Mouse (Mus musculus) CH12.LX (cell line): ENCODE data around the gene Snrpd2. TPM values are rescaled to one million over a fixed set of nuclear protein-coding genes. Genes with fewer than 3 reads are reported as not detected.

Experiments
- DNase-seq: peaks from one replicate; pipeline ENCODE4 v3.0.0-alpha.2; 2013; ENCODE audit errors: extremely low read depth
- H3K27ac ChIP-seq: 2 replicates; pipeline ENCODE4 v1.5.1; 2012; ENCODE audit warnings: low read depth, mild to moderate bottlenecking, control low read depth, moderate library complexity; ENCODE audit not compliant: insufficient read depth
- H3K27me3 ChIP-seq: replicated peaks from 2 replicates; pipeline ENCODE3; 2012; ENCODE audit warnings: inconsistent platforms
- H3K36me3 ChIP-seq, 2 experiments: replicated peaks in 1 of 2; 2 replicates each; pipeline versions ENCODE3 to v1.6.1; 2012; ENCODE audit warnings: inconsistent platforms in 1 of 2, low read length in 1 of 2, mild to moderate bottlenecking in 1 of 2, mixed read lengths in 1 of 2, moderate library complexity in 1 of 2; ENCODE audit not compliant: control insufficient read depth in 1 of 2, insufficient read depth in 1 of 2
- H3K4me1 ChIP-seq, 2 experiments: 2 replicates each; pipeline ENCODE4 v1.6.1; 2012; ENCODE audit warnings: inconsistent platforms in 1 of 2, moderate library complexity in 1 of 2; ENCODE audit not compliant: insufficient read depth in 2 of 2, control insufficient read depth in 1 of 2
- H3K4me2 ChIP-seq: 2 replicates; pipeline ENCODE4 v1.6.1; 2012; ENCODE audit warnings: low read depth, mild to moderate bottlenecking, control low read depth; ENCODE audit not compliant: poor library complexity, insufficient read depth, severe bottlenecking
- H3K4me3 ChIP-seq, 3 experiments: fragments of 150-350 bp in 1 of 3; sonication (generic) in 1 of 3; replicated peaks in 1 of 3; 2 replicates each; pipeline versions ENCODE3 to v1.5.1; 2011 to 2012; ENCODE audit warnings: low read depth in 2 of 3, low read length in 2 of 3, mild to moderate bottlenecking in 2 of 3, moderate library complexity in 2 of 3, control low read depth in 1 of 3, improper control_type of control experiment in 1 of 3, inconsistent platforms in 1 of 3, mixed read lengths in 1 of 3; ENCODE audit not compliant: poor library complexity in 1 of 3
- H3K79me2 ChIP-seq: replicated peaks from 2 replicates; pipeline ENCODE4 v1.6.1; 2012; ENCODE audit warnings: mild to moderate bottlenecking, moderate library complexity; ENCODE audit not compliant: control insufficient read depth, poor library complexity, insufficient read depth, severe bottlenecking; ENCODE audit errors: extremely low read depth
- H3K9ac ChIP-seq: 2 replicates; pipeline ENCODE4 v1.6.1; 2012; ENCODE audit warnings: low read depth, mild to moderate bottlenecking, control low read depth, moderate library complexity; ENCODE audit not compliant: insufficient read depth
- H3K9me3 ChIP-seq: replicated peaks from 2 replicates; pipeline ENCODE3; 2012; ENCODE audit warnings: low read length, inconsistent platforms, mixed read lengths
- BHLHE40 ChIP-seq: IDR thresholded peaks from 2 replicates; pipeline ENCODE4 v1.6.1; 2011; ENCODE audit warnings: mild to moderate bottlenecking, low read depth, low read length, improper control_type of control experiment
- CHD2 ChIP-seq: IDR thresholded peaks from 2 replicates; pipeline ENCODE4 v1.6.1; 2011; ENCODE audit warnings: low read length, improper control_type of control experiment
- ELF1 ChIP-seq: IDR thresholded peaks from 2 replicates; pipeline ENCODE4 v1.6.1; 2014; ENCODE audit warnings: low read depth, mild to moderate bottlenecking, inconsistent platforms, low read length, improper control_type of control experiment
- EP300 ChIP-seq: IDR thresholded peaks from 2 replicates; pipeline ENCODE4 v1.6.1; 2011; ENCODE audit warnings: low read length, improper control_type of control experiment
- GABPA ChIP-seq: IDR thresholded peaks from 2 replicates; pipeline ENCODE4 v1.6.1; 2012; ENCODE audit warnings: low read depth, low read length, improper control_type of control experiment, inconsistent platforms; ENCODE audit not compliant: insufficient replicate concordance
- HCFC1 ChIP-seq: IDR thresholded peaks from 2 replicates; pipeline ENCODE4 v1.6.1; 2012; ENCODE audit warnings: low read depth, mild to moderate bottlenecking, inconsistent platforms, low read length, improper control_type of control experiment
- IRF4 ChIP-seq: IDR thresholded peaks from 2 replicates; pipeline ENCODE4 v1.6.1; 2014; ENCODE audit warnings: low read depth, mild to moderate bottlenecking, inconsistent platforms, low read length, improper control_type of control experiment
- JUN ChIP-seq: IDR thresholded peaks from 2 replicates; pipeline ENCODE4 v1.6.1; 2011; ENCODE audit warnings: low read depth, mild to moderate bottlenecking, low read length, improper control_type of control experiment, moderate library complexity; ENCODE audit not compliant: insufficient read depth
- JUND ChIP-seq: conservative IDR thresholded peaks from 2 replicates; pipeline ENCODE4 v1.6.1; 2011; ENCODE audit warnings: low read depth, low read length, improper control_type of control experiment
- KAT2A ChIP-seq: IDR thresholded peaks from 2 replicates; pipeline ENCODE4 v1.6.1; 2012; ENCODE audit warnings: low read length, improper control_type of control experiment, inconsistent platforms; ENCODE audit not compliant: insufficient replicate concordance
- MXI1 ChIP-seq: IDR thresholded peaks from 2 replicates; pipeline ENCODE4 v1.6.1; 2011; ENCODE audit warnings: mild to moderate bottlenecking, low read depth, low read length, improper control_type of control experiment
- MYC ChIP-seq: IDR thresholded peaks from 2 replicates; pipeline ENCODE4 v1.6.1; 2011; ENCODE audit warnings: low read depth, mild to moderate bottlenecking, improper control_type of control experiment, low read length
- NELFE ChIP-seq: IDR thresholded peaks from 2 replicates; pipeline ENCODE4 v1.6.1; 2011; ENCODE audit warnings: low read depth, low read length, improper control_type of control experiment
- PAX5 ChIP-seq: IDR thresholded peaks from 2 replicates; pipeline ENCODE4 v1.6.1; 2012; ENCODE audit warnings: low read length, inconsistent platforms, mixed read lengths
- POLR2A ChIP-seq: IDR thresholded peaks from 2 replicates; pipeline ENCODE4 v1.6.1; 2011; ENCODE audit warnings: low read depth, mild to moderate bottlenecking, improper control_type of control experiment, low read length
- POLR2AphosphoS2 ChIP-seq: IDR thresholded peaks from 2 replicates; pipeline ENCODE4 v1.6.1; 2011; ENCODE audit warnings: low read depth, low read length, improper control_type of control experiment
- SIN3A ChIP-seq: IDR thresholded peaks from 2 replicates; pipeline ENCODE4 v1.6.1; 2012; ENCODE audit warnings: low read length, improper control_type of control experiment, inconsistent platforms
- SMC3 ChIP-seq: IDR thresholded peaks from 2 replicates; pipeline ENCODE4 v1.6.1; 2011; ENCODE audit warnings: low read depth, low read length, improper control_type of control experiment
- TCF12 ChIP-seq: IDR thresholded peaks from 2 replicates; pipeline ENCODE4 v1.6.1; 2014; ENCODE audit warnings: low read depth, mild to moderate bottlenecking, inconsistent platforms, low read length, improper control_type of control experiment
- USF2 ChIP-seq: conservative IDR thresholded peaks from 2 replicates; pipeline ENCODE4 v1.6.1; 2011; ENCODE audit warnings: low read depth, low read length, improper control_type of control experiment
- ZC3H11A ChIP-seq: IDR thresholded peaks from 2 replicates; pipeline ENCODE4 v1.6.1; 2012; ENCODE audit warnings: low read depth, mild to moderate bottlenecking, inconsistent platforms, low read length, improper control_type of control experiment
- ZMIZ1 ChIP-seq: IDR thresholded peaks from 2 replicates; pipeline ENCODE4 v1.6.1; 2012; ENCODE audit warnings: low read depth, mild to moderate bottlenecking, inconsistent platforms, low read length, improper control_type of control experiment
- dilution Hi-C: fragments of 300-500 bp; cut with MboI; formaldehyde crosslinking; loops from 2 replicates; pipeline ENCODE4 v1.14.3; 2020; ENCODE audit warnings: low sequenced_read_pairs; ENCODE audit not compliant: extremely low pct_unique_long_range_greater_than_20kb, extremely low pct_ligation_motif_present
- in situ Hi-C: fragments of 300-500 bp; cut with MboI; formaldehyde crosslinking; loops from 3 replicates; pipeline ENCODE4 v1.14.3; 2019; ENCODE audit warnings: low sequenced_read_pairs, low pct_ligation_motif_present, low pct_unique_long_range_greater_than_20kb, mixed read lengths
- polyA plus RNA-seq: library from polyadenylated mRNA; unstranded; fragments of >175 nt; gene quantifications from 2 replicates; pipeline ENCODE4 v1.2.1, GENCODE M21; 2012; ENCODE audit warnings: low read depth; ENCODE audit not compliant: insufficient read length
- total RNA-seq, 2 experiments: library from RNA; depleted of rRNA; stranded (reverse); fragments of 300-350 nt in 1 of 2; fragments of >200 nt in 1 of 2; gene quantifications; 2 replicates each; pipeline ENCODE4 v1.2.3; 2012 to 2014

The Snrpd2 gene
- total and polyA plus RNA-seq, 3 experiments = 177 to 348 (median 213) TPM

- Histone ChIP-seq H3K27ac (0 out of 2 replicates have a peak overlapping the region, but pooled peaks have one; percentile 3), H3K9me3 (no peaks in the 10 kb centered on the region), H3K4me2 (0 out of 2 replicates have a peak overlapping the region, but pooled peaks have one; percentile 9), H3K79me2 (no peaks in the 10 kb centered on the region), H3K4me3 (no peak overlapping the region), H3K36me3 (peaks cover 50 to 78% of the 10 kb centered on the region in 2 experiments), H3K27me3 (no peaks in the 10 kb centered on the region), H3K9ac (no peak overlapping the region), H3K4me1 (peaks cover 19 to 27% of the 10 kb centered on the region in 2 experiments)
- no peak for DNase-seq
- TF ChIP-seq CHD2 (0 out of 2 replicates have a peak, but pooled peaks have one; percentile 43), MYC (no peak), ZMIZ1 (no peak), HCFC1 (no peak), USF2 (no peak), GABPA (no peak)
- dilution Hi-C loops = no loop called here
- in situ Hi-C loops = no loop called here
Measured at GRCm38 (mm10) chr7:19201660-19202059, 52.1 kb downstream of the Snrpd2 start.

DNA sequence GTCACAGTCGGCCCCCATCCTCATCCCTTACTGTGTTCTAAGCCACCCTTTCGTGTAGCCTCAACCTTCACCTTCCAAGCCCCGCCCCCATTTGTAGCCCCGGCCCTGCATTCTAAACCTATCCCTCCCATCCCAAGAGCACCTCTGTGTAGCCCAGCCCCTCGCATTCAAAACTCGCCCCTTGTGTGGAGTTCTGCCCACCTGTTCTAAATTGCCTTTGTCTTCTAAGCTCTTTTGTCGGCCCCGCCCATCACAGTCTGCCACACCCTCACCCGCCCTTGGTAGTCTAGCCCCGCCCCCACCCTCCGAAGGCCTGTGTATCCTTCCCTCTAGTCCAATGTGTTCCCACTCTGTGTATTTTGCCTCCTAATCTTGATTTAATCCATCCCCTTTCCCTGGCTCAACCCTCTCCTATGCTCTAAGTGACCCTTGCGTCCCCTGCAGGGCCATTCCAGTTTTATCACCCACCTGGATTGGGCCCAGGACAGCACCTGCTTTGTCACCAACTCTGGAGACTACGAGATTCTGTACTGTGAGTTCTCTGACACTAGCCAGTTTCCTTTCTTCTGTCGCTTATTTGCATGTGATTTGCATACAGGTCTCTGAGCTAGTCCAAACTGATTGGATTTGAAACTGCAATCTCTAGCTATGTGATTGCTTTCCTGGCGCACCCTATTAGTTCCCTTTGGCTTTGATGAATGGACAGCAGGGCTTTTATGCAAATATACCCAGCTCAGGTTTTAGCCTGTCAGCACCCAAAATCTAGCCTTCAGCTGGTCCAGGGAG, 52.7 kb downstream of the Snrpd2 start:
- Histone ChIP-seq H3K79me2 (no peaks in the 10 kb centered on the region), H3K36me3 (peaks cover 51 to 78% of the 10 kb centered on the region in 2 experiments), H3K27ac (peak overlapping the region; percentile 34), H3K4me1 (peaks cover 20 to 27% of the 10 kb centered on the region in 2 experiments), H3K9me3 (no peaks in the 10 kb centered on the region), H3K27me3 (no peaks in the 10 kb centered on the region), H3K4me3 (no peak overlapping the region), H3K4me2 (peak overlapping the region; percentile 9; the same call in 1 of the 2 replicates), H3K9ac (no peak overlapping the region)
- TF ChIP-seq KAT2A (no peak), PAX5 (no peak), SMC3 (no peak), CHD2 (no peak), POLR2A (peak; percentile 41; the same call in 1 of the 2 replicates), IRF4 (peak; percentile 38; the same call in 1 of the 2 replicates), MXI1 (no peak), BHLHE40 (0 out of 2 replicates have a peak, but pooled peaks have one; percentile 34), JUND (no peak), POLR2AphosphoS2 (no peak), NELFE (no peak), ELF1 (peak; percentile 13; the same call in 1 of the 2 replicates), TCF12 (0 out of 2 replicates have a peak, but pooled peaks have one; percentile 29), ZC3H11A (no peak), SIN3A (peak; percentile 36; the same call in 1 of the 2 replicates), JUN (no peak), EP300 (peak; percentile 33; the same call in 1 of the 2 replicates)
- in situ Hi-C loops (no loop called here), dilution Hi-C loops (no loop called here)
- DNase-seq = peak; percentile 86
